Mouse (Mus musculus) C2C12 (cell line): ENCODE measurements at regions not wholly inside any gene's neighbourhood (a gene's known extent, or its start where the extent isn't known, plus 50 kb on each side); places are given as distances from the start of the nearest gene placed in this dataset.

Experiments used
- H3K27me3 ChIP-seq: one replicate; pipeline ENCODE4 v1.6.1; 2011; ENCODE audit not compliant: control insufficient read depth, insufficient read depth, insufficient read length
- H3K36me3 ChIP-seq: one replicate; pipeline ENCODE4 v1.6.1; 2011; ENCODE audit not compliant: control insufficient read depth, insufficient read depth
- H3K4me3 ChIP-seq: one replicate; pipeline ENCODE4 v1.5.1; 2011; ENCODE audit warnings: mild to moderate bottlenecking, control low read depth; ENCODE audit not compliant: poor library complexity, insufficient read depth, severe bottlenecking
- H3K79me2 ChIP-seq: one replicate; pipeline ENCODE4 v1.6.1; 2011; ENCODE audit not compliant: control insufficient read depth, insufficient read depth
- H3K79me3 ChIP-seq: one replicate; pipeline ENCODE4 v1.6.1; 2011; ENCODE audit warnings: low read depth, control low read depth
- H3ac ChIP-seq: one replicate; pipeline ENCODE3; 2011; ENCODE audit warnings: low read depth; ENCODE audit not compliant: control insufficient read depth, insufficient read length
- CEBPB ChIP-seq: IDR thresholded peaks from one replicate; pipeline ENCODE4 v1.6.1; 2011; ENCODE audit warnings: low read depth, mild to moderate bottlenecking, control low read depth, moderate library complexity
- CTCF ChIP-seq: IDR thresholded peaks from one replicate; pipeline ENCODE4 v1.5.1; 2011; ENCODE audit not compliant: control insufficient read depth, insufficient read depth, insufficient read length
- FOSL1 ChIP-seq: IDR thresholded peaks from one replicate; pipeline ENCODE4 v1.8.0; 2011; ENCODE audit warnings: mild to moderate bottlenecking, low read length; ENCODE audit not compliant: poor library complexity, insufficient read depth, severe bottlenecking
- MAX ChIP-seq: IDR thresholded peaks from one replicate; pipeline ENCODE4 v1.6.1; 2011; ENCODE audit warnings: mild to moderate bottlenecking, control low read depth
- MYOD1 ChIP-seq: IDR thresholded peaks from one replicate; pipeline ENCODE4 v1.6.1; 2011; ENCODE audit warnings: low read depth; ENCODE audit not compliant: control insufficient read depth, insufficient read length
- MYOG ChIP-seq: IDR thresholded peaks from one replicate; pipeline ENCODE4 v1.6.1; 2011; ENCODE audit not compliant: control insufficient read depth, insufficient read length; ENCODE audit errors: extremely low read depth
- USF1 ChIP-seq: IDR thresholded peaks from one replicate; pipeline ENCODE4 v1.6.1; 2011; ENCODE audit warnings: low read depth, mild to moderate bottlenecking, control low read depth, moderate library complexity

GRCm38 (mm10) chr14:71530421-71530820 lies 930.8 kb upstream of the Fam160b2 start:
- Histone ChIP-seq H3K27me3 (no peaks in the 10 kb centered on the region), H3K79me3 (no peaks in the 10 kb centered on the region), H3K79me2 (no peaks in the 10 kb centered on the region), H3K36me3 (no peaks in the 10 kb centered on the region), H3K4me3 (no peak overlapping the region), H3ac (no peak overlapping the region)
- no peak for TF ChIP-seq MYOG
- TF ChIP-seq MAX: no peak
- TF ChIP-seq MYOD1: no peak
- no peak for TF ChIP-seq FOSL1
- TF ChIP-seq USF1: no peak
- TF ChIP-seq CTCF: no peak
- no peak for TF ChIP-seq CEBPB

- no peaks in the 10 kb centered on the region for H3K79me3 ChIP-seq
- H3ac ChIP-seq: no peak overlapping the region
- H3K79me2 ChIP-seq: no peaks in the 10 kb centered on the region
- no peak for TF ChIP-seq CTCF
- no peaks in the 10 kb centered on the region for H3K36me3 ChIP-seq
- no peaks in the 10 kb centered on the region for H3K27me3 ChIP-seq
- no peak overlapping the region for H3K4me3 ChIP-seq
Observed at GRCm38 (mm10) chr14:71518541-71518940, 918.9 kb upstream of the Fam160b2 start.

DNA sequence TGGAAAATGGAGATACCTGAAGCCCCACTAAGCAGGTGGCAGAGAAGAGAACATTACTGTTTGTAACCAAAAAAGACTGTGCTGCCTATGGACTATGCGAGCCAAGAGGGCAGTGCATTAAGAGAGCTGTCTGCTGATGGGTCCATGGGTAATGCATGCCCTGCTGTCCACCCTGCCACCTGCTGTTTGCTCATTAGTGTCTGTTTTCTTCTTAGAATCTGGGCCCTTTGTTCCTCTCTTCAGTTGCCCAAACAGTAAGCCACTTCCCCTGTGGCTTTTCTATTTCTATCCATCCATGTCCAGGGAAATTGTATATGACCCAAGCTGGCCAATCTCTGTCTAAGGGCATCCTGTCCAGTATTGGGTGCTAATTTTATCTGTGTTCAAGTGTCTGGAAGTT lies 901.2 kb upstream of the Fam160b2 start:
- Histone ChIP-seq H3K79me3 (no peaks in the 10 kb centered on the region), H3K4me3 (no peak overlapping the region), H3K79me2 (no peaks in the 10 kb centered on the region), H3K27me3 (no peaks in the 10 kb centered on the region), H3ac (no peak overlapping the region), H3K36me3 (no peaks in the 10 kb centered on the region)
- TF ChIP-seq CTCF (no peak), USF1 (no peak), CEBPB (no peak), MYOD1 (no peak), MYOG (no peak), MAX (no peak), FOSL1 (no peak)

DNA sequence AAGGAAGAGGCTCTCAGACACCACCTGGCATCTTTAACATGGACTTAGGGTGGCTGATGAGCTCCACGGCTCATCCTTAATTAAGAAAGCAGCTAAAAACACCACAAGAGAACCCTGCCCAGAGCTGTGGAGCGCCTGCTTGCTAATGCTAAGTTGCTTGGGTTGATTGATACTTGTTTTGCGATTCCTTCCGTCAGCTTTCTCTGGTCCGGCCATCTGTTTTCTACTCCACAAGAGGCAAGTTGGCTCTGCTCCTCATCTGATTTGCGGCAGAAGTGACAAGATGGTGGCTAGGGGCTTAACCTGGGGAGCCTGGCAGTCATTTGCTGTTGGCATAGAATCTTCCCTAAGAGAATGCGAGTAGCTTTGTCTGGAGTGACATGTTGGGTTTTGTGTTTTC lies 891.6 kb upstream of the Fam160b2 start:
- Histone ChIP-seq H3K4me3 (no peak overlapping the region), H3K36me3 (no peaks in the 10 kb centered on the region), H3K79me3 (no peaks in the 10 kb centered on the region), H3K79me2 (no peaks in the 10 kb centered on the region), H3ac (no peak overlapping the region), H3K27me3 (no peaks in the 10 kb centered on the region)
- TF ChIP-seq CTCF: no peak
- no peak for TF ChIP-seq FOSL1
- TF ChIP-seq MAX: no peak
- no peak for TF ChIP-seq MYOD1
- TF ChIP-seq MYOG: no peak
- TF ChIP-seq CEBPB: no peak
- TF ChIP-seq USF1: no peak

DNA sequence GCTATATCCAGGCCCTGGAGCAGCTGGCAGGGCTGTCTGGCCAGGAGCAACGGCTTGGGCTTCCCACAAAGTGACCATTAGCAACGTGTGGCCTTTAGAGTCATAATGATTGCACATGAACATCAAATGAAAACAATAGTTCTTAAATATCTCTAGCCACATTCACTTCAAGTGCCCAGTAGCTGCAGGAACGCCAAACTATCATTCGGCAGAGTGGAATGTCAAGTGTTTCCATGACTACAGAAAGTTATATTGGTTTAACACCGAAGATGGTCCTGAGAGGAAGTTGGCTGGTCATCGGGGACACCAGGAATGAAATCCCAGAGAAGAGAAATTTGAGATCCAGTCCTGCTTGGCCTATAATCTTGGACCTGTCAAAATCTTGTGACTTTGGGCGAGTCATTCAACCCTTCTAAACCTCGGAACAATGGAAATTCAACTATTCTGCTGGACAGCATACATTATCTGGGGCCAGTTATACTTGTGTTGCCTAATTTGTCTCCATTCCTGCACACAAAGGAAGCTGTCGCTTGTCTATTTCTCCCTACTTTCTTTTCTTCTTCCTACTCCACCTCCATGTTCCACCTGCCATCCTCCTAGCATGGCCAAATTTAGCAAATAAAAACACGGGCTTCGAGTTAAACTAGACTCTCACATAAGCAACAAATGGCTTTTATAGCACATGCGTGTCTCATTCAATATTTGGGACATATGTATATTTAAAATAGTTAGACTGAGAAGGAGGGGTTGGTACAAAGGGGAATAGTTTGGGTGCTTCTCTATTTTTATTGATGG lies 886.7 kb upstream of the Fam160b2 start:
- H3K27me3 ChIP-seq: no peaks in the 10 kb centered on the region
- H3K4me3 ChIP-seq: no peak overlapping the region
- H3K79me2 ChIP-seq: no peaks in the 10 kb centered on the region
- H3K36me3 ChIP-seq: no peaks in the 10 kb centered on the region
- H3ac ChIP-seq: no peak overlapping the region
- TF ChIP-seq FOSL1: no peak
- TF ChIP-seq MYOD1: no peak
- TF ChIP-seq MYOG: no peak
- no peak for TF ChIP-seq CTCF
- TF ChIP-seq USF1: no peak
- TF ChIP-seq MAX: no peak
- TF ChIP-seq CEBPB: no peak
- no peaks in the 10 kb centered on the region for H3K79me3 ChIP-seq

- H3K79me3 ChIP-seq: no peaks in the 10 kb centered on the region
- H3K79me2 ChIP-seq: no peaks in the 10 kb centered on the region
- no peaks in the 10 kb centered on the region for H3K27me3 ChIP-seq
- no peak overlapping the region for H3ac ChIP-seq
- no peaks in the 10 kb centered on the region for H3K36me3 ChIP-seq
- no peak overlapping the region for H3K4me3 ChIP-seq
- TF ChIP-seq FOSL1: no peak
- TF ChIP-seq MYOG: no peak
- no peak for TF ChIP-seq MAX
- no peak for TF ChIP-seq CEBPB
- TF ChIP-seq CTCF: no peak
- no peak for TF ChIP-seq USF1
- no peak for TF ChIP-seq MYOD1
Observed at GRCm38 (mm10) chr14:71475656-71476055, 876.0 kb upstream of the Fam160b2 start.
